Mouse (Mus musculus): Measurements from ENCODE around the gene Mtrex.

Gene Mtrex

DNA sequence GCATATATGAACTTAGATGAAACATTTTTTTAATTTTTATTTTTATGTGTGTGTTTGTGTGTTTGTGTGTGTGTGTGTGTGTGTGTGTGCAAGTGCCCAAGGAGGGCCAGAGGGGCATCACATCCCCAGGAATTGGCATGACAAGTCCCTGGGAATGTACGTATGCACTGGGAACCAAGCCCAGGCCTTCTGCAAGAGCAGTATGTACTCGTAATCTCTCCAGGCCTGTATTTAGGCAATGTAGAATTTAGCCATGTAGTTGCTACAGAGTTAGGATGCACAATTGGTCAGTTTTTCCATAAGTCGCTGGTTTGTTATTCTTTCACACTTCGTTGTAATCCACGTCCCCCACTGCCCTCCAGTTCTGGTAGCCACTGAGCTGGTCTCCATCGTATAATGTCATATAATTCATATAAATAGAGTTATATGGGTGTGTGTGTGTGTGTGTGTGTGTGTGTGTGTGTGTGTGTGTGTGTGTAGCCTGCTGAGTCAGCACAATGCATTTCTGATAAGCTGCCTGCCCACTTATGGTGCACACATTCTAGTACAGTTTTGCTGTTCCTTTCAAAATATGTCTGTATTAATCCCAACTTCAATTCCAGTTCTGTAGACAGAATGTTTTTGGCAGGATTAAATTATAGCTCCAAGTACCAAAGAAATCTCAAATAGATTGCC lies 103.8 kb downstream of the Mtrex start:
- DNase-seq: no peak

DNA sequence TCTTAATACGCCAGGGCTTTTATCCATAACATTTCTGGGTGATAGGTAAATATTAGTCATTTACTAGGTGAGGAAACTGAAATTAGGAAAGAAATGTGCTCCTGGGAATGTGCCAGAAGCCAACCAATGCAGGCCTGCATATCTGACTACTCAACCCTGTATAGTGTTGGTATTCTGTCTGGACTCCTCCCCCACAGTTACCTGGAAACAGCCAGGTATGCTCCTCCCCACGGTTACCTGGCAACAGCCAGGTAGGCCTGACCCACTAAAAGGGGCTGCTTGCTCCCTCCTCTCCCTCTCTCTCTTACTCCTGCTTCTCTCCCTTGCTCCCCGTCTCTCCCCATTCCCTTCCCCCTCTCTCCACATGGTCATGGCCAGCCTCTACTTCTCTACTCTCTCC lies 104.8 kb downstream of the Mtrex start:
- no peak for DNase-seq

DNA sequence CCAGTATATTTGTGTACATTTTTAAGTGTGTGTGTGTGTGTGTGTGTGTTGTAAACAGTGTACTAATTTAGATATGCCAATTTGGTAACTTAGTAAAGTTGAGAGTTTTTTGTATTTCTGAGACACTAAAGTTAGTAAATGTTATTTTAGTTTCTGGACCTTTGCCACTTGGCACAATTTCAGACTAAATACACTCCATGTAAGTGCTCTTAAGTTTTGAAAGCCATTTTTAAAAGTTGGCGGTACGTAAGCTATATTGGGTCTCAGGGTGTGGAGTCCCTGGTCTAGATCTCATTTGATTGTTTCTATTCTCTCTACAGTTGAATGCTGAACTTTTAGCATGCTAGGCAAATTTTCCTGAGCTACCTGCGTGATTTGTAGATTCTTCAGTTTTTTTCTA lies 109.1 kb downstream of the Mtrex start:
- no peak for DNase-seq

All from cerebellum, adult 9-11 months (tissue).